Mouse (Mus musculus) inflammation-experienced regulatory T-cells, adult 6 months (primary cell): ENCODE data around the gene Fam3c. TPM values are rescaled to one million over a fixed set of nuclear protein-coding genes. Genes with fewer than 3 reads are reported as not detected.

ENCODE experiments used
- ATAC-seq: one replicate; pipeline ENCODE4 v1.8.0; 2017
- polyA plus RNA-seq, 3 experiments: library from polyadenylated mRNA; unstranded; fragments of 100-300 nt; shearing (Covaris generic); gene quantifications; one replicate each; pipeline ENCODE4 v1.2.1; 2017

Gene Fam3c
- 100 to 1,000 TPM in 2 of 3 experiments, 10 to 100 TPM in 1; 87.6 to 140 (median 107) TPM for polyA plus RNA-seq

GRCm38 (mm10) chr6:22356086-22356507, at the start of gene Fam3c:
Gene Fam3c, minus strand, starts transcription at chr6:22356243.
- ATAC-seq = peak; percentile 75

GRCm38 (mm10) chr6:22405021-22405420, 49.0 kb upstream of the Fam3c start:
- no peak for ATAC-seq

GRCm38 (mm10) chr6:22403736-22404135, 47.7 kb upstream of the Fam3c start:
- no peak for ATAC-seq

- no peak for ATAC-seq
These were observed 47.3 kb upstream of the Fam3c start for GRCm38 (mm10) chr6:22403317-22403716.

- no peak for ATAC-seq
These were observed 46.6 kb upstream of the Fam3c start for GRCm38 (mm10) chr6:22402548-22403164.

- ATAC-seq = no peak
These were observed 46.0 kb upstream of the Fam3c start for GRCm38 (mm10) chr6:22402037-22402436.

- ATAC-seq = no peak
These were observed 42.2 kb upstream of the Fam3c start for GRCm38 (mm10) chr6:22398079-22398774.

GRCm38 (mm10) chr6:22395207-22395606, 39.2 kb upstream of the Fam3c start:
- no peak for ATAC-seq

- ATAC-seq = no peak
These were observed 34.8 kb upstream of the Fam3c start for GRCm38 (mm10) chr6:22390654-22391365.

GRCm38 (mm10) chr6:22385254-22385870, 29.3 kb upstream of the Fam3c start:
- ATAC-seq = no peak

GRCm38 (mm10) chr6:22380269-22380668, 24.2 kb upstream of the Fam3c start:
- no peak for ATAC-seq

GRCm38 (mm10) chr6:22379831-22380230, 23.8 kb upstream of the Fam3c start:
- ATAC-seq = no peak

- peak; percentile 82 for ATAC-seq
These were observed 22.4 kb upstream of the Fam3c start for GRCm38 (mm10) chr6:22378462-22378861.

GRCm38 (mm10) chr6:22374791-22375190, 18.7 kb upstream of the Fam3c start:
- no peak for ATAC-seq

GRCm38 (mm10) chr6:22373476-22373875, 17.4 kb upstream of the Fam3c start:
- ATAC-seq = no peak

GRCm38 (mm10) chr6:22366977-22367376, 10.9 kb upstream of the Fam3c start:
- ATAC-seq = peak; percentile 86

- no peak for ATAC-seq
These were observed 7.5 kb upstream of the Fam3c start for GRCm38 (mm10) chr6:22363590-22363989.

GRCm38 (mm10) chr6:22361941-22362340, 5.9 kb upstream of the Fam3c start:
- ATAC-seq = no peak

GRCm38 (mm10) chr6:22359019-22359418, 3.0 kb upstream of the Fam3c start:
- ATAC-seq = no peak

- no peak for ATAC-seq
These were observed 1.3 kb upstream of the Fam3c start for GRCm38 (mm10) chr6:22357351-22357750.

GRCm38 (mm10) chr6:22355396-22356085, 502 bp downstream of the Fam3c start:
- peak; percentile 5 for ATAC-seq

GRCm38 (mm10) chr6:22354675-22355074, 1.4 kb downstream of the Fam3c start:
- peak; percentile 27 for ATAC-seq

- ATAC-seq = no peak
These were observed 2.0 kb downstream of the Fam3c start for GRCm38 (mm10) chr6:22354031-22354430.
